Mouse (Mus musculus): ENCODE results near the gene Eif2ak2.

Gene Eif2ak2

DNA sequence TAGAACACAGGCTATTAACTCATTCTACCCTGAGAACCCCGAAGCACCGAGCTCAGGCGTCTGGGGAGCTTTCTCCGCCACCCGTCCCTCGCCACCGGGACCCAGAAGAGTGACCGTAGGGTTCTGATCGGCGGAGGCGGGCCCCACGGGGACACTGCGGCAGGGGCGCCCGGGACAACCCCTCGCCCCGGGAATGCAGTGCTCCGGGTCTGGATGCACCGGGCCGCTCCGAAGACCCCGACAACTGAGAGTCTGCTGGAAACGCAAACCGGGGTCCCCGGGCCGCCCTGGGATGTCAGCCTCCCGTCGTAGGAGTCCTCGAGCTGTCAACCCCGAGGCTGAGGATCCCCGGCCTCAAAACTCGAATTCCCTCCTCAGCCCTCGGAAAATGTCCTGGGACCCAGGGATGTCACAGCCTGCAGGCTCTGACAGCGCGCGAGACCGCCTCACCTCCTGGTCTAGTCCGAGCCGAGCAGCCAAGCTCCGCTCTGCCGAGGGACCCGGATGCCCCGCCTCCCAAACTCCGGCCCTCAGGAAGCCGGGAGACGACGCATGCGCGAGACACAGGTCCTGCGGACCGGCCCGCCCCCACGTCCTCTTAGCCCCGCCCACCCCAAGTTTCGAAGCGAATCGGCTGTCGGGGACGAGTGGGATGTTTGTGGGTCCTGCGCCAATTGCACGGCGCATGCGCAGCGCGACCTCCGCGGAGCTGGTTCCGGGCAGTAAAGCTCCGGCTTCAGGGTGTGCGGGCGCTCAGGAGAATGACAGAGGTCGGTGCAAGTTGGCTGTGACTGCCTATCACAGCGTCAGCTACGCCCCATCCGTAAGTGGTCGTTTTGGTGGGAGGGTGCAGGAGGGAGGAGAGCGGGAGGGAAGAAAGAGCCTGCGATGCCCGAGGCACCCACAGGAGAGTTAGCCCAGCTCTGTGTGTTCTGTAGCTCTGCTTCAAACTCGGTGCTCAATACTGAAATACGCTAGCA lies 47.2 kb downstream of the Eif2ak2 start, which contains the start of the genes Heatr5b and Gpatch11:
Heatr5b (minus strand) TSS at position 509 of the 980 bp plus-strand sequence.
Gpatch11 (plus strand) TSS at position 712 of the 980 bp plus-strand sequence.
- CTCF ChIA-PET = interaction anchor here (0.5 to 0.7 kb wide), 2 partner anchors 39 to 819 kb away, joined by 3 to 4 read pairs; no protein-coding TSS in a partner anchor

DNA sequence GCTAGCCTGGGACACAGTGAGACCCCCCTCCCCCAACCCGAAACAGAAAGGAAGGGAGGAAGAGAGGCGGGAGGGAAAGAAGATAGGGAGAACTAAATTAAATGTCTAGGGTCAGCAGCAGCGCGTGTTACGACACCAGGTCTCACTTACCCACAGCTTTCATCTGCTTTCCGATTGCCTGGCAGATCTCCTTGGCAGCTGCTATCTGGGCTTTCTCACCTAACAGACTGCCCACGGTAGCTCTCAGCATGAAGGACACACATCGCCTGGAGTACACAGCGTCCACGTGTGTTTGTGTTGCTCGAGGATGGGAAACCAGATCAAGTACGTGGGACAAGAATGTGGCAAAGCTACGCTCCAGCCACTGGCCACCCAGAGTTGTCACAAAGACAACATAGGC lies 58.0 kb downstream of the Eif2ak2 start:
- CTCF ChIA-PET = no interaction called here

DNA sequence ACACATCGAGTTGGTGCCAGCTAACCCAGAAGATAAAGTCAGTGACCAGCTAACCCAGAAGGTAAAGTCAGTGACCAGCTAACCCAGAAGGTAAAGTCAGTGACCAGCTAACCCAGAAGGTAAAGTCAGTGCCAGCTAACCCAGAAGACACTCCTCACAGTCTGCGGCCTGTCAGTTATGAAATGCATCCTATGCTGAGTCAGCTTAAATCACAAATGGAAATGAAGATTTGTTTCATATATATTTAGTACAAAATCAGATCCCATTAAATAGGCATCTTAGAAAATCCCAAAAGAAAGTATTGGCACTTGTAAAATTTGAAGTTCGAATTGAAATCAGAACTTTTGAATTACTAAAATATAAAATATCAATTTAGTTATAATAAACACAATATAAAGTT lies 72.8 kb downstream of the Eif2ak2 start:
- CTCF ChIA-PET = no interaction called here

- CTCF ChIA-PET = interaction anchor here (0.6 kb wide), 1 partner anchor 903 kb away, joined by 3 read pairs; no protein-coding TSS in a partner anchor
Observed at GRCm38 (mm10) chr17:78809019-78809418, 73.4 kb downstream of the Eif2ak2 start.
